Mouse (Mus musculus) intestine, postnatal 0 days (tissue): ENCODE data around the gene Unc13a. TPM values are rescaled to one million over a fixed set of nuclear protein-coding genes. Genes with fewer than 3 reads are reported as not detected.

Experiments used
- ATAC-seq: fragments of 200-750 bp; cut with Nextera tagmentation; 2 replicates; pipeline ENCODE4 v1.8.0; 2017; ENCODE audit warnings: mild to moderate bottlenecking, moderate TSS enrichment, moderate library complexity
- H3K27ac ChIP-seq: fragments of 300-500 bp; sonication (generic); 2 replicates; pipeline ENCODE4 v1.5.1; 2014; ENCODE audit warnings: mild to moderate bottlenecking, low read depth, low read length, moderate library complexity
- H3K27me3 ChIP-seq: fragments of 300-500 bp; sonication (generic); replicated peaks from 2 replicates; pipeline ENCODE4 v1.6.1; 2014; ENCODE audit warnings: low read length, mixed read lengths; ENCODE audit not compliant: control insufficient read depth, insufficient read depth
- H3K36me3 ChIP-seq: fragments of 300-500 bp; sonication (generic); 2 replicates; pipeline ENCODE4 v1.6.1; 2014; ENCODE audit warnings: mild to moderate bottlenecking, moderate library complexity; ENCODE audit not compliant: control insufficient read depth, insufficient read depth
- H3K4me1 ChIP-seq: fragments of 300-500 bp; sonication (generic); replicated peaks from 2 replicates; pipeline ENCODE4 v1.6.1; 2014; ENCODE audit warnings: antibody characterized with exemption, low read length, mixed read lengths; ENCODE audit not compliant: control insufficient read depth, insufficient read depth
- H3K4me2 ChIP-seq: fragments of 300-500 bp; sonication (generic); replicated peaks from 2 replicates; pipeline ENCODE4 v1.6.1; 2014; ENCODE audit warnings: low read depth, mild to moderate bottlenecking, moderate library complexity
- H3K4me3 ChIP-seq: fragments of 300-500 bp; sonication (generic); 2 replicates; pipeline ENCODE4 v1.5.1; 2014; ENCODE audit warnings: low read depth, low read length
- H3K9ac ChIP-seq: fragments of 300-500 bp; sonication (generic); 2 replicates; pipeline ENCODE4 v1.6.1; 2014; ENCODE audit warnings: mild to moderate bottlenecking, low read depth, low read length
- H3K9me3 ChIP-seq: fragments of 300-500 bp; sonication (generic); 2 replicates; pipeline ENCODE4 v1.6.1; 2016; ENCODE audit warnings: mixed run types; ENCODE audit not compliant: control insufficient read depth
- CTCF ChIP-seq: sonication (generic); IDR thresholded peaks from 2 replicates; pipeline ENCODE4 v1.5.1; 2016; ENCODE audit warnings: low read depth, mild to moderate bottlenecking, control low read depth, antibody characterized with exemption, moderate library complexity
- WGBS: fragments of 180-500 bp; shearing (Covaris S2); extraction: QIAGEN DNeasy Blood & Tissue Kit; methylation state at CpG from one replicate; pipeline ENCODE4 v1.1.7; 2014; 5-methylcytosine and 5-hydroxymethylcytosine counted together
- polyA plus RNA-seq: library from polyadenylated mRNA; unstranded; fragments of >200 nt; fragmentation: Nextera tagmentation; extraction: Ambion mirVana; gene quantifications from 2 replicates; pipeline ENCODE4 v1.2.1, GENCODE M21; 2015

Gene Unc13a
- polyA plus RNA-seq, 1 experiment from 2014 or later, result 0.72 TPM

DNA sequence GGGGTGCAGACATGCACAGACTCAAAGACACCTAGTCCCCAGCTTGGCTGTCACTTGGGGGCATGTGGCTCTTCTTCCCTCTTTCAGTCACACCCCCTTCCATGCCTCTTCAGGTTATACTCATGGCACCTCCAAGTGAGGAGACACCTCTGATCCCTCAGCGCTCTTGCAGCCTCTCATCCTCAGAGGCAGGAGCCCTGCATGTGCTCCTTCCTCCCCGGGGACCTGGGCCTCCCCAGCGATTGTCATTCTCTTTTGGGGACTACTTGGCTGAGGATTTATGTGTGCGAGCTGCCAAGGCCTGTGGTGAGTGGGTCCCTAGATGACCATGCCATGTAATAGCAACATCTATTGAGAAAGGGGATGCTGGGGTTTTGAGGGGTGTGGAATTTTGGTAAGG lies 6.7 kb upstream of the Unc13a start:
- WGBS, result 66% methylated on average over 4 of the region's 4 CpGs
- Histone ChIP-seq H3K27me3 (peaks cover 7% of the 10 kb centered on the region), H3K4me2 (no peak overlapping the region), H3K9ac (no peak overlapping the region), H3K9me3 (no peaks in the 10 kb centered on the region), H3K4me3 (no peak overlapping the region), H3K4me1 (no peaks in the 10 kb centered on the region; the same call in 1 of the 2 replicates), H3K27ac (no peak overlapping the region), H3K36me3 (peaks cover 9% of the 10 kb centered on the region; the same call in 1 of the 2 replicates)
- no peak for ATAC-seq
- TF ChIP-seq CTCF, result no peak

DNA sequence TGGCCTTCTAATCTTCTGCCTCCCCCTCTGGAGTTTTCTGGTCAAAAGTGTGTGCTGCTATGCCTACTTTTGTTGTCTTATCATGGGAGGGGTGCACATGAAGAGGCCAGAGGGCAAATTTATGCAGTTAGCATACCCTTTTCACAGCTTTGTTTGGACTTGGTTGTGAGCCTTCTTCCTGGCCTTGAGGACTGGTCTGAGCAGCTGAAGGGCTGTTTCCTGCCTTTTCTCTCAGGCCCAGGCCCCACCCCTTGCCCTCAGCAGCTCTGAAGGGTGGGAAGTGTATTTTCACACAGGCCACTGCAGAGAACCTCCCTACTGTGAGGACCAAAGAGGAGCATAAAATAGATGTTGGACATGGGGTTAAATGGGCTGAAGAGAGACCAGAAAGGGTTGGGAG lies 6.0 kb upstream of the Unc13a start:
- peaks cover 7% of the 10 kb centered on the region for H3K27me3 ChIP-seq
- H3K4me2 ChIP-seq, result 0 out of 2 replicates have a peak overlapping the region, but pooled peaks have one; percentile 9
- H3K9ac ChIP-seq, result no peak overlapping the region

DNA sequence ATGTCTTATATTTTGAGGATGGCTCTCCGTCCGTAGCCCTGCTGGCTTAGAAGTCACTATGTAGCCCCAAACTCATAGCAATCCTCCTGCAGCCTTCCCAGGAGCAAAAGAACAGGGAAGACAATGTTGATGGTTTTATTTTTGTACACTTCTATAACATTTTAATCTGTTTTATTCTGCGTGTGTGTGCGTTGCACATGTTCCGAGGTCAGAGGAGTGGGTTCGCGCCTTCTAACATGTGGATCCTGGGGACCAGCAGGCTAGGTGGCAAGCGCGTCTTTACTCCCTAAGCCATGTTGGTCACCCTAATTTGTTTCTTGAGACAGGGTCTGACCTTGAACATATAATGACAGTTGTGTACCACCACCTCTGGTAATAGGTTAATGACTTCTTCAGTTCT lies 5.2 kb upstream of the Unc13a start:
- H3K36me3 ChIP-seq, result 0 out of 2 replicates have a peak, but pooled peaks cover 5% of the 10 kb centered on the region
- H3K9me3 ChIP-seq, result no peaks in the 10 kb centered on the region
- peak overlapping the region; percentile 82 for H3K27ac ChIP-seq
- peak overlapping the region; percentile 90 for H3K4me2 ChIP-seq
- ATAC-seq, result no peak
- peak overlapping the region; percentile 58 for H3K9ac ChIP-seq
- no peaks in the 10 kb centered on the region; the same call in 1 of the 2 replicates for H3K4me1 ChIP-seq
- H3K27me3 ChIP-seq, result peaks cover 3% of the 10 kb centered on the region
- H3K4me3 ChIP-seq, result peak overlapping the region; percentile 65
- WGBS, result 53% methylated on average over 9 of the region's 9 CpGs
- no peak for TF ChIP-seq CTCF

More for the DNA sequence above, 6.0 kb upstream of the Unc13a start:
- no peak for ATAC-seq
- peaks cover 9% of the 10 kb centered on the region; the same call in 1 of the 2 replicates for H3K36me3 ChIP-seq
- TF ChIP-seq CTCF, result no peak
- H3K27ac ChIP-seq, result no peak overlapping the region
- H3K4me1 ChIP-seq, result no peaks in the 10 kb centered on the region; the same call in 1 of the 2 replicates
- H3K4me3 ChIP-seq, result no peak overlapping the region
- H3K9me3 ChIP-seq, result no peaks in the 10 kb centered on the region

DNA sequence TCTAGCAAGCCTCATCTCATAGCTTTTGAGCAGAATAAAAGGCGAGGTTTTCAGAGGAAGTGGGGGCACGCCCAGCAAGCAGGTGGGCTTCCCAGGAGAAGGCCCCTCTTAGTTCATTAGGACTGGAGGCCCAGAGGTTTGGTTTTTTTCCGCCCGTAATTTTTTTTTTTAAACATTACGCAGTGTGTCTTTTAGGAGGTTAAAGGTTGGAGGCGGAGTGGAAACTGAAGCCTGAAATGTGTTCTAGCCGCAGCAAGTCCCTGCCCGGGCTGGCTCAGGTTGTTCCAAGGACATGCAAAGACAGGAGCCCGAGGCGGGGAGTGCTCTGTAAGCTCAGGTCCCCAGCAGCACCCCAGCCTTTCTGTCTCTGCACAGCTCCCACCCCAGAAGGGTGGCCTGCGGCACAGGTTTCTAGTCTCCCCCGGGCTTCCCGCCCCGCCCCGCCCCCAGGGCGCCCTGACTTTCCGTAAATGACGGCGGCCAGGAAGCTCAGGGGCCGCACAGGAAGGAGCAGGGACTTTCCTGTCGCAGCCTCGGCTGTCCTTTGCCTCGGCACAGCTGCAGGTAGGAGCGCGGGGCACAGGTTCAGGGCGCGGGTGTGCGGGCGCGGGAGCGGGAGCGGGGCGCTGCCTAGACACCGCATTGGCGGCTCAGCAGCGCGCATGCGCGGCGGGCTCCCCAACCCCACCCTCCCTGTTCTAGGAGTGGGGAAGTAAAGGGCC lies 4.6 kb upstream of the Unc13a start, which contains the start of gene Jak3:
TSS of gene Jak3 (plus strand) at position 277 of the 722 bp plus-strand sequence.
- Histone ChIP-seq H3K9ac (peak within 1 kb of the TSS; percentile 58), H3K36me3 (0 out of 2 replicates have a peak, but pooled peaks cover 5% of the 10 kb centered on the region), H3K27me3 (peaks cover 3% of the 10 kb centered on the region; the same call in 1 of the 2 replicates), H3K4me3 (peak within 1 kb of the TSS; percentile 65), H3K4me1 (peaks cover under 1% of the 10 kb centered on the region; the same call in 1 of the 2 replicates), H3K9me3 (no peaks in the 10 kb centered on the region), H3K4me2 (peak within 1 kb of the TSS; percentile 90), H3K27ac (peak within 1 kb of the TSS; percentile 82)
- peak; percentile 69 for ATAC-seq
- 3% methylated on average over 39 of the region's 40 CpGs for WGBS
- no peak for TF ChIP-seq CTCF

DNA sequence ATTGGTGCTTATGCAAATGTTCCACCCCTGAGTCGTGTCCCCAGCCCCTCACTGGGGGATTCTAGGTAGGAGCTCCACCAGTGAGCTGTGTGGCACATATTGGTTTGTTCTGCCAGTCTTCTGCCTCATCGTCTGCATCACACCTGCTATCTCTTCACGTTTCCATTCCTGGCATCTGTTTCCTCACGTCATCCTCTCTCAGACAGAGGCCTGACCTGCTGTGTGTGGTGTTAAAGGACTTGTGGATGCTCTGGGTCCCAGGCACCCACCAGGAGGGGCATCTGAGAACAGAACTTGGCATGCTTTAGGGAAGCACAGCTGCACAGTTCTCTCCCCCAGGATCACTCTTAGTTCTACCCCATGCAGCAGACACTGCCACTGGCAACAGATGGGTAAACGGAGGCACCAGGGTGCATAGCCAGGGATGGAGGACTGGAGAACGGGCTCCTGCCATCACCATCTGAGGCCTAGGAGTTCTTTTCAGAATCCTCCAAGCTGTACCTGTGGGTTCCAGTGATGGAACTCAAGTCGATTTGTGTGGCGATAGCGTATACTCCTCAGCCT lies 4.0 kb upstream of the Unc13a start:
- Histone ChIP-seq H3K27ac (peak overlapping the region; percentile 82; the same call in 1 of the 2 replicates), H3K4me1 (peaks cover 6% of the 10 kb centered on the region; the same call in 1 of the 2 replicates), H3K36me3 (no peaks in the 10 kb centered on the region), H3K9ac (peak overlapping the region; percentile 58; the same call in 1 of the 2 replicates), H3K4me3 (peak overlapping the region; percentile 65), H3K9me3 (no peaks in the 10 kb centered on the region), H3K4me2 (peak overlapping the region; percentile 90), H3K27me3 (peaks cover 9% of the 10 kb centered on the region; the same call in 1 of the 2 replicates)
- 45% methylated on average over 9 of the region's 9 CpGs for WGBS
- no peak for ATAC-seq
- no peak for TF ChIP-seq CTCF

GRCm38 (mm10) chr8:71674071-71674470 lies 2.5 kb upstream of the Unc13a start:
- Histone ChIP-seq H3K9ac (no peak overlapping the region), H3K9me3 (no peaks in the 10 kb centered on the region), H3K4me2 (no peak overlapping the region), H3K4me3 (no peak overlapping the region), H3K27me3 (peaks cover 17% of the 10 kb centered on the region; the same call in 1 of the 2 replicates), H3K27ac (no peak overlapping the region), H3K36me3 (no peaks in the 10 kb centered on the region), H3K4me1 (peaks cover 6% of the 10 kb centered on the region; the same call in 1 of the 2 replicates)
- WGBS, result 69% methylated on average over 2 of the region's 2 CpGs
- no peak for TF ChIP-seq CTCF
- ATAC-seq, result no peak
